Mouse (Mus musculus) kidney, embryonic 14.5 days (tissue): ENCODE data around the gene C1qbp. TPM values are rescaled to one million over a fixed set of nuclear protein-coding genes. Genes with fewer than 3 reads are reported as not detected.

ENCODE experiments used
- ATAC-seq: fragments of 200-750 bp; cut with Nextera tagmentation; 2 replicates; pipeline ENCODE4 v1.8.0; 2017; ENCODE audit warnings: moderate number of reproducible peaks, mild to moderate bottlenecking, moderate TSS enrichment, moderate library complexity; ENCODE audit not compliant: low FRiP score, low TSS enrichment
- H3K27ac ChIP-seq: fragments of 300-500 bp; sonication (generic); 2 replicates; pipeline ENCODE4 v1.5.1; 2014; ENCODE audit warnings: low read depth, mild to moderate bottlenecking, low read length, moderate library complexity, mixed read lengths
- H3K27me3 ChIP-seq: fragments of 300-500 bp; sonication (generic); 2 replicates; pipeline ENCODE4 v1.6.1; 2014; ENCODE audit warnings: mild to moderate bottlenecking, low read length; ENCODE audit not compliant: control insufficient read depth, insufficient read depth
- H3K36me3 ChIP-seq: fragments of 300-500 bp; sonication (generic); 2 replicates; pipeline ENCODE4 v1.6.1; 2014; ENCODE audit warnings: low read length, mixed read lengths; ENCODE audit not compliant: control insufficient read depth, insufficient read depth
- H3K4me1 ChIP-seq: fragments of 300-500 bp; sonication (generic); 2 replicates; pipeline ENCODE4 v1.6.1; 2014; ENCODE audit warnings: low read length, mixed read lengths; ENCODE audit not compliant: control insufficient read depth, insufficient read depth
- H3K4me2 ChIP-seq: fragments of 300-500 bp; sonication (generic); replicated peaks from 2 replicates; pipeline ENCODE4 v1.6.1; 2014; ENCODE audit warnings: low read depth, mild to moderate bottlenecking, low read length
- H3K4me3 ChIP-seq: fragments of 300-500 bp; sonication (generic); 2 replicates; pipeline ENCODE4 v1.5.1; 2014; ENCODE audit warnings: mild to moderate bottlenecking, low read length
- H3K9ac ChIP-seq: fragments of 300-500 bp; sonication (generic); 2 replicates; pipeline ENCODE4 v1.6.1; 2014; ENCODE audit warnings: low read depth, mild to moderate bottlenecking, low read length, moderate library complexity
- H3K9me3 ChIP-seq: fragments of 300-500 bp; sonication (generic); 2 replicates; pipeline ENCODE4 v1.6.1; 2016; ENCODE audit warnings: low read length; ENCODE audit not compliant: control insufficient read depth
- WGBS: fragments of 180-500 bp; shearing (Covaris S2); extraction: QIAGEN DNeasy Blood & Tissue Kit; methylation state at CpG from one replicate; pipeline ENCODE4 v1.1.7; 2014; 5-methylcytosine and 5-hydroxymethylcytosine counted together
- polyA plus RNA-seq: library from polyadenylated mRNA; unstranded; fragments of >200 nt; fragmentation: Nextera tagmentation; extraction: Ambion mirVana; gene quantifications from 2 replicates; pipeline ENCODE4 v1.2.1, GENCODE M21; 2014

C1qbp gene
- polyA plus RNA-seq, 1 experiment from 2014 or later: 307 TPM

GRCm38 (mm10) chr11:70931461-70931860 is 51.4 kb downstream of the C1qbp start:
- no peak overlapping the region for H3K4me3 ChIP-seq
- no peaks in the 10 kb centered on the region for H3K9me3 ChIP-seq
- ATAC-seq: no peak
- peaks cover 45% of the 10 kb centered on the region for H3K36me3 ChIP-seq
- H3K4me2 ChIP-seq: no peak overlapping the region
- H3K27ac ChIP-seq: no peak overlapping the region
- no peak overlapping the region for H3K9ac ChIP-seq
- H3K4me1 ChIP-seq: no peaks in the 10 kb centered on the region
- 85% methylated on average over 5 of the region's 5 CpGs for WGBS
- H3K27me3 ChIP-seq: no peaks in the 10 kb centered on the region

Other genes starting within 250 kb of the C1qbp start
- 3.6 and 6.9 TPM in 2 replicates for gene Zfp3, start 218.8 kb downstream of the C1qbp start, polyA plus RNA-seq
- gene Scimp, start 170.4 kb downstream of the C1qbp start, polyA plus RNA-seq: not detected in 2 replicates
- 22.6 and 36.9 TPM in 2 replicates for gene Rabep1, start 138.2 kb downstream of the C1qbp start, polyA plus RNA-seq
- gene Nup88, start 13.1 kb downstream of the C1qbp start, polyA plus RNA-seq: 107 and 142 TPM in 2 replicates
- 69.4 and 73.4 TPM in 2 replicates for gene Rpain, start 12.8 kb downstream of the C1qbp start, polyA plus RNA-seq
- 10.7 and 29.9 TPM in 2 replicates for gene Dhx33, start 21.4 kb upstream of the C1qbp start, polyA plus RNA-seq
- gene Mis12, start 36.6 kb upstream of the C1qbp start, polyA plus RNA-seq: 23.2 and 31.1 TPM in 2 replicates
- gene Derl2, start 36.8 kb upstream of the C1qbp start, polyA plus RNA-seq: 37.3 and 42.7 TPM in 2 replicates
- 25.5 and 61.4 TPM in 2 replicates for gene 6330403K07Rik, start 50.5 kb upstream of the C1qbp start, polyA plus RNA-seq
- gene Nlrp1a, start 161.7 kb upstream of the C1qbp start, polyA plus RNA-seq: 0.16 TPM in 1 of 2 replicates, not detected in the other
- not detected in 2 replicates for gene Nlrp1b, start 247.7 kb upstream of the C1qbp start, polyA plus RNA-seq